Mouse (Mus musculus): ENCODE measurements around the gene Gm49396. TPM values are rescaled to one million over a fixed set of nuclear protein-coding genes. Genes with fewer than 3 reads are reported as not detected.
A peak's percentile ranks its signal among the peaks of the same experiment; 100 is the strongest.

Gene Gm49396
- total and polyA plus RNA-seq, 2 experiments from 2014 or later = 5.3 to 9.9 TPM

DNA sequence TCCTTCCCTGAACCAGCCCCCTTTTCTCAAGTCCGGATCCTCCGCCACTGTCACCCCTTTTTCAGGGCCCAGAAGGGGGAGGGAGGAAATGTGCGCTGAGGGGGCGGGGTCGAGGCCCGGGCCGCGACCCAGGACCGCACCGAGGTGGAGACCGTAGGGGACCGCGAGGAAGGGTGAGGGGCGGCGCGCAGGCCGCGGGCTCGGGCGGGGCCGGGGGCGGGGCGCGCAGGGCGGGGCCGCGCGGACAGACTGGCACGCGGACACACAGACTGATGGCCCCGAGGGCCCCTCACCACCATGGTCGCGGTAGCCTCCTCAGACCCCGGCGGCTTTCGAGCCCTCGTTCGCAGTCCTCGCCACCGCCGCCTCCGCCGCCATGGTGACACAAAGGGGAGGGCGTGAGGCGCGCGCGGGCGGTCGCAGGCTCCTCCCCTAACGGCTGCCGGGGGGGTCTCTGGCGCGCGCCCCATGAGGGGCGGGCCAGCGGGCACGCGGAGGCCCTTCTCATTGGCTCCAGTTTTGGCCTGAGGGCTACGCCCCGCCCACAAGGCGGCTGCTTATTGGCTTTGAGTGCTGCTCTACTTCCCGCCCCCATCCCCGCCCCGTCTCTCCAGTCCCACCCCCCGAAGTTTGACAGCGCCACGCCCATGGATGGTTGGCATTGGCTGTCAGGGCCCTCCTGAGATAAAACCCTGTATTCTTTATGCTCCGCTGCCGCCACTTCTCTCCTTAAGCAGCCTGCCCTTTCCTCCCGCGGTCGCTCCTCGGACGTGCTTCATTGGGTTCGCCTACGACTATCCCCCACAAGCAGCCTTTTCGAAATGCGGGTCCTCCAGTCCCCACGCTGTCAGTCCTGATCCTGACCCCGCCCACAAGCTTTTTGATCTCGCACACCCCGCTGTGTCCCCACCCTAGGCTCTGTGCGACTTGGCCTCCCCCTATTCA lies 28.2 kb upstream of the Gm49396 start, which contains the start of gene Arhgap33:
Gene Arhgap33 (minus strand): TSS at position 428 of the 945 bp plus-strand sequence.
- H3K27me3 ChIP-seq (ENCODE audit: insufficient read depth, low read length) = no peaks in the 10 kb centered on the region
- no peaks in the 10 kb centered on the region for H3K9me3 ChIP-seq (ENCODE audit: low read length)
- 3% methylated on average over 43 of the region's 84 CpGs for WGBS
- TF ChIP-seq CTCF (IDR thresholded peaks at IDR 0.05; ENCODE audit: low read depth) = no peak
- peaks cover 38% of the 10 kb centered on the region for H3K36me3 ChIP-seq (ENCODE audit: insufficient read depth)
- peak; percentile 99 for DNase-seq
- peak within 1 kb of the TSS; percentile 88 for H3K4me3 ChIP-seq (ENCODE audit: low read depth, low read length)
- peak within 1 kb of the TSS; percentile 94 for H3K27ac ChIP-seq (ENCODE audit: low read depth, low read length)
- H3K9ac ChIP-seq = peak within 1 kb of the TSS; percentile 94
- H3K4me1 ChIP-seq (ENCODE audit: insufficient read depth) = peaks cover 20% of the 10 kb centered on the region
- peak within 1 kb of the TSS; percentile 83 for H3K4me2 ChIP-seq (ENCODE audit: low read depth)
- peak; percentile 90 for ATAC-seq

DNA sequence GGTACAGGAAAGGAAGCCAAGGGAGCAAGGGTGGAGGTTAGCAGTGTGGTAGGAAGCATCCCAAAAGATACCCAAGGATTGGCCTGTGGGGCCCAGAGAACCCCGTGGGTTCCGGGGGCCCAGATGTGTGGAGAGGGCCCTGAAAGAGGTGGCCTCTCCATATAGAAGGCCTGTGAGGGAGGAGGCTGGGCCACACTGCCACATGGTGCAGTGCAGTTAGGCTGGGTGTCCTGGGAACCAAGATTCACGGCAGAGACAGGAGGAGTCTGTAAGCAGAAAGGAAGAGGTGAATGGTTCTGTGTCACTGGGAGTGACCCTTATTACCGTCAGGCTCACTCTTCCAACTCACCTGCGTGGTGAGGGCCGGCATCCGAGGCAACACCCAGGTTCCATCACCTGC lies 22.6 kb upstream of the Gm49396 start:
- Histone ChIP-seq H3K9ac (no peak overlapping the region), H3K36me3 (ENCODE audit: insufficient read depth) (peaks cover 10% of the 10 kb centered on the region; the same call in 1 of the 2 replicates), H3K27ac (ENCODE audit: low read depth, low read length) (no peak overlapping the region), H3K27me3 (ENCODE audit: insufficient read depth, low read length) (no peaks in the 10 kb centered on the region), H3K4me3 (ENCODE audit: low read depth, low read length) (no peak overlapping the region), H3K4me2 (ENCODE audit: low read depth) (no peak overlapping the region), H3K4me1 (ENCODE audit: insufficient read depth) (0 out of 2 replicates have a peak, but pooled peaks cover under 1% of the 10 kb centered on the region), H3K9me3 (ENCODE audit: low read length) (no peaks in the 10 kb centered on the region)
- ATAC-seq = no peak
- no peak for TF ChIP-seq CTCF (IDR thresholded peaks at IDR 0.05; ENCODE audit: low read depth)
- no peak for DNase-seq
- WGBS = 88% methylated on average over 7 of the region's 7 CpGs

DNA sequence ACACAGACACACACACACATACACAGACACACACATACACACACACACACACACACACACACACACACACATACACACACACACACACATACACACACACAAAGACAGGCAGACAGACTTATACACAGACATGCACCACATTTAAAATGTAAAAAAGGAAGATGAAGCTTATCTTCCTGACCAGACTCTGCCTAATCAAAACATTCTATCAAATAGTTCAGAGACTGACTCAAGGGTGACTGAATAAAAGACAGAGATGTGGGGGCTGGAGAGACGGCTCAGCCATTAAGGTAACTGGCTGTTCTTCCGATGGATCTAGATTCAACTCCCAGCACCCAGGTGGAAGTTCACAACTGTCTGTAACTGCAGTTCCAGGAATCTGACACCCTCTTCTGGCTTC lies 18.8 kb upstream of the Gm49396 start:
- Histone ChIP-seq H3K4me2 (ENCODE audit: low read depth) (no peak overlapping the region), H3K36me3 (ENCODE audit: insufficient read depth) (peaks cover 22% of the 10 kb centered on the region), H3K9me3 (ENCODE audit: low read length) (no peaks in the 10 kb centered on the region), H3K4me1 (ENCODE audit: insufficient read depth) (no peaks in the 10 kb centered on the region), H3K27ac (ENCODE audit: low read depth, low read length) (no peak overlapping the region), H3K9ac (no peak overlapping the region), H3K4me3 (ENCODE audit: low read depth, low read length) (no peak overlapping the region), H3K27me3 (ENCODE audit: insufficient read depth, low read length) (no peaks in the 10 kb centered on the region)
- ATAC-seq = no peak
- WGBS = 89% methylated on average over 2 of the region's 2 CpGs
- no peak for TF ChIP-seq CTCF (IDR thresholded peaks at IDR 0.05; ENCODE audit: low read depth)
- no peak for DNase-seq

GRCm38 (mm10) chr7:30549880-30550279 lies 13.3 kb upstream of the Gm49396 start:
- Histone ChIP-seq H3K27me3 (ENCODE audit: insufficient read depth, low read length) (no peaks in the 10 kb centered on the region), H3K4me3 (ENCODE audit: low read depth, low read length) (no peak overlapping the region), H3K9me3 (ENCODE audit: low read length) (no peaks in the 10 kb centered on the region), H3K36me3 (ENCODE audit: insufficient read depth) (peaks cover 19% of the 10 kb centered on the region), H3K4me1 (ENCODE audit: insufficient read depth) (peaks cover 10% of the 10 kb centered on the region; the same call in 1 of the 2 replicates), H3K4me2 (ENCODE audit: low read depth) (no peak overlapping the region), H3K9ac (no peak overlapping the region), H3K27ac (ENCODE audit: low read depth, low read length) (no peak overlapping the region)
- ATAC-seq (no peak), DNase-seq (no peak)
- no peak for TF ChIP-seq CTCF (IDR thresholded peaks at IDR 0.05; ENCODE audit: low read depth)
- 88% methylated on average over 2 of the region's 2 CpGs for WGBS

DNA sequence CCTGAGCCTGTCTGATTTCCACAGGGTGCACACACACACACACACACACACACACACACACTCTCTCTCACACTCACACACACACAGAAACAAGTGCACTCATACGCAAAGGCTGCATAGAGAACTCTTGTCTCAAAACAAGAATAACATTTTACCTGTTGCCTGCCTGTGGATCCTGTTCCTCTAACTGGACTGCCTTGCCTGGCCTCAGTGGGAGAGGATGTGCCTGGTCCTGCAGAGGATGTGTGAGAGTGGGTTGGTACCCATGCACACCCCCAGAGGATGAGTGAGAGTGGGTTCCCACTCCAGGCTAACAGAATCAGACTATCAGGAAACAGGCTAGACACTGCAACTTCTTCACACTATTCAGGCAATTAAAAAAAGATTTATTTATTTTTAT lies 12.5 kb upstream of the Gm49396 start:
- no peaks in the 10 kb centered on the region for H3K9me3 ChIP-seq (ENCODE audit: low read length)
- no peak overlapping the region for H3K4me3 ChIP-seq (ENCODE audit: low read depth, low read length)
- DNase-seq = no peak
- H3K36me3 ChIP-seq (ENCODE audit: insufficient read depth) = peaks cover 26% of the 10 kb centered on the region
- H3K27ac ChIP-seq (ENCODE audit: low read depth, low read length) = no peak overlapping the region
- no peak for TF ChIP-seq CTCF (IDR thresholded peaks at IDR 0.05; ENCODE audit: low read depth)
- WGBS = 95% methylated on average over 1 of the region's 1 CpGs
- no peak overlapping the region for H3K4me2 ChIP-seq (ENCODE audit: low read depth)
- H3K9ac ChIP-seq = no peak overlapping the region
- no peaks in the 10 kb centered on the region for H3K27me3 ChIP-seq (ENCODE audit: insufficient read depth, low read length)
- ATAC-seq = no peak
- H3K4me1 ChIP-seq (ENCODE audit: insufficient read depth) = peaks cover 10% of the 10 kb centered on the region; the same call in 1 of the 2 replicates

GRCm38 (mm10) chr7:30551445-30552101 lies 11.6 kb upstream of the Gm49396 start:
- peak; percentile 63 for TF ChIP-seq CTCF (IDR thresholded peaks at IDR 0.05; ENCODE audit: low read depth)
- Histone ChIP-seq H3K4me3 (ENCODE audit: low read depth, low read length) (peak overlapping the region; percentile 55), H3K9me3 (ENCODE audit: low read length) (no peaks in the 10 kb centered on the region), H3K27me3 (ENCODE audit: insufficient read depth, low read length) (no peaks in the 10 kb centered on the region), H3K4me2 (ENCODE audit: low read depth) (peak overlapping the region; percentile 75), H3K27ac (ENCODE audit: low read depth, low read length) (peak overlapping the region; percentile 93), H3K9ac (peak overlapping the region; percentile 53), H3K4me1 (ENCODE audit: insufficient read depth) (peaks cover 10% of the 10 kb centered on the region; the same call in 1 of the 2 replicates), H3K36me3 (ENCODE audit: insufficient read depth) (peaks cover 28% of the 10 kb centered on the region)
- ATAC-seq = peak; percentile 73
- DNase-seq = no peak
- 1% methylated on average over 10 of the region's 10 CpGs for WGBS

Measured in forebrain, postnatal 0 days (tissue).